Mouse (Mus musculus): ENCODE data around the gene Sit1. TPM values are rescaled to one million over a fixed set of nuclear protein-coding genes. Genes with fewer than 3 reads are reported as not detected.

The Sit1 gene
- total RNA-seq, 1 experiment from 2014 or later, result not detected

DNA sequence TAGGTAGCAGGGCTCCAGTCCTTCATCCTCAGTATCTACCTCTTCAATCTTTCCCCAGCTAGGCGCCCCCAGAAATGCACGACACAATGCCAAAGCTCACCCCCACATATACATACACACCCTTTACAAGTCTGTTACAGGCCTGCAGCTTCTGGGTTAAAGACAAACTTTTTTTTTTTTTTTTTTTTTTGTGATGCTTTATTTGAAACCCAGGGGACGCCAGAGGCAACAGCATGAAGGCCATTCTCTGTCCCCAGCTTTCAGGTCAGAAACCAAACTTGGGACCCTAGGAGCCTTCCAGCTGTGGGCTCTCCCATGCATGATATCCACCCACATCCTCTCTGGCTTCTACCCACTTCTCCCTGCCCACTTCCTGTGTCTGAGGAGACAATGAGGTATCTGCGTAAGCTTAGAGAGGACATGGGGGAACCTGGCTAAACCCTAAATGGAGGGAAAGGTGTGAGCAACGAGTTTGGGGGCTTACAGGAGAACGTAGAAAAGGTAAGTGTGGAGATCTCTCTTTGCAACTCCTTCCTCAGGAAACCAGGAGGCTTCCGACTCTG lies 1.6 kb downstream of the Sit1 start:
- ATAC-seq (replicated peaks in 1 of 2; ENCODE audit: insufficient read depth in 1 of 2, low FRiP score in 2 of 2, low TSS enrichment in 1 of 2, low read depth in 1 of 2, poor library complexity in 2 of 2, severe bottlenecking in 2 of 2), result peak in 1 of 2 experiments; percentile 15; a peak in 1 of 4 replicates

DNA sequence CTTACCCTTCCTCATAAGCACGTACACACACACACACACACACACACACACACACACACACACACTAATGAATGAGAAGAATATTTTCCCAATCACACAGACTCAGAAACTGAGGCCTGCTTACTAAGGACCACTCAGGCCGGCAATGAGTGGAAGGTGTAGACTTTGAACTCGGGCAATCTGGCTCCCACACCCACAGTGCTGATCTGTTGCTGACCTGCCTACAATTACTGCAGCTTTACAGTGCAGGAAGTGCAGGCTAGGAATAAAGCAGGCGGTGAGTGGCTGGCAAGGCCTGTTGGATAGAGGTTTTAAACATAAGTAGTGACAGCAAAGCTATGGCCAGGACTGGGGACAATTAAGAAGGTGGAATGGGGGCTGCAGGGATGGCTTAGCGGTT lies 2.5 kb downstream of the Sit1 start:
- ATAC-seq (replicated peaks in 1 of 2; ENCODE audit: insufficient read depth in 1 of 2, low FRiP score in 2 of 2, low TSS enrichment in 1 of 2, low read depth in 1 of 2, poor library complexity in 2 of 2, severe bottlenecking in 2 of 2), result no peak

DNA sequence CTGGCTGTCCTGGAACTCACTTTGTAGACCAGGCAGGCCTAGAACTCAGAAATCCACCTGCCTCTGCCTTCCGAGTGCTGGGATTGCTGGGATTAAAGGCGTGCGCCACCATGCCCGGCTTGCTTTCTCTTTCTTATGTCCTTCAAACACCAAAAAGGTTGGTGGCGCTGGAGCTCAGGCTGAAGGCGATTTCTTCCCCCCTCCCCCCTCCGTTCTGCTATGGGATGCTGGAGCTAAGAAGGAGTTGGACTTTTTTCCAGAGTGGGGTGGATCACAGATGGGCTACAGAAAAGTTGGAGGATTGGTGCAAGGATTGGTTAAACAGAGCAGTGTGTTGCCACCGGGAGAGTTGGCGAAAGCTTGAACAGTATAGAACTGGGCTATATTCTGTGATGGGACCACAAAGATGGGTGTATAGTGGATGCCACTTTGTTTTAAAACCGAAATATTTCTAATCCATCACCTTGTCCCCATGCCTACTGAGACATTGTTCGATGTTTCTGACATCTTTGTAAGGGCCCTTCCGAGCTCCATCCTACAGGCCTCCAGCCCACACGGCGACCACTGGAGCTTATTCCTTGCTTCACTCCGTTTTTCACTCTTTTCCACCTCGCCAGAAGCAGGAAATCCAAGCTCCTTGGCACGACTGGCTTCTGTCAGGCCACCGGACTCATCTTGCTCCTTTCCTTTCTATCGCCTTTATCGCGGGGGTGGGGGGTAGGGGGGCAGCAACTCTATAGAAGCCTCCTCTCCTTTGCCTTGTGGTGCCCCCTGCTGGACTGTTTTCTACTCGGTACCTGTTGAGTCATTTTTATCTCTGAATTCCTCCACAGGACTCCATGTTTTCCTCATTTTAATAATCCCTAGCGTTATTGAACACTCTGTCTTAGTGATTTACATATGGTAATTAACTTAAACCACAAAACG lies 4.4 kb downstream of the Sit1 start:
- ATAC-seq (replicated peaks in 1 of 2; ENCODE audit: insufficient read depth in 1 of 2, low FRiP score in 2 of 2, low TSS enrichment in 1 of 2, low read depth in 1 of 2, poor library complexity in 2 of 2, severe bottlenecking in 2 of 2), result no peak; a peak in 1 of 4 replicates

DNA sequence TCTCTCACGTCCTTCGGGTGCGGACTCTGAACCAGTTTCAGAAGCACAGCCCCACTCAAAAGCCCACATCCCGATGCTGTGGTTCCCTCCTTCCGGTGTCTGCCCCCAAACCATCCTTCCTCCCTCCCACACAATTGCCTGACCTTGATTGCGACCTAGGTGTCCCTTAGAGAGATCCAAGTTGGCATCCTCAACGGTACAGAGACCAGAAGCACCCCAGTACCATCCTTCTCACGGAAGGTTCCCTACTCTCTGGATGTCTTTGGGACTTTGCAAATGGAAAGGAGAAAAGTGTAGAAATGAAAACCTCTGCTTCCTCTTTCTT lies 5.0 kb downstream of the Sit1 start:
- ATAC-seq (replicated peaks in 1 of 2; ENCODE audit: insufficient read depth in 1 of 2, low FRiP score in 2 of 2, low TSS enrichment in 1 of 2, low read depth in 1 of 2, poor library complexity in 2 of 2, severe bottlenecking in 2 of 2), result peak in 1 of 2 experiments; percentile 24; a peak in 1 of 4 replicates

DNA sequence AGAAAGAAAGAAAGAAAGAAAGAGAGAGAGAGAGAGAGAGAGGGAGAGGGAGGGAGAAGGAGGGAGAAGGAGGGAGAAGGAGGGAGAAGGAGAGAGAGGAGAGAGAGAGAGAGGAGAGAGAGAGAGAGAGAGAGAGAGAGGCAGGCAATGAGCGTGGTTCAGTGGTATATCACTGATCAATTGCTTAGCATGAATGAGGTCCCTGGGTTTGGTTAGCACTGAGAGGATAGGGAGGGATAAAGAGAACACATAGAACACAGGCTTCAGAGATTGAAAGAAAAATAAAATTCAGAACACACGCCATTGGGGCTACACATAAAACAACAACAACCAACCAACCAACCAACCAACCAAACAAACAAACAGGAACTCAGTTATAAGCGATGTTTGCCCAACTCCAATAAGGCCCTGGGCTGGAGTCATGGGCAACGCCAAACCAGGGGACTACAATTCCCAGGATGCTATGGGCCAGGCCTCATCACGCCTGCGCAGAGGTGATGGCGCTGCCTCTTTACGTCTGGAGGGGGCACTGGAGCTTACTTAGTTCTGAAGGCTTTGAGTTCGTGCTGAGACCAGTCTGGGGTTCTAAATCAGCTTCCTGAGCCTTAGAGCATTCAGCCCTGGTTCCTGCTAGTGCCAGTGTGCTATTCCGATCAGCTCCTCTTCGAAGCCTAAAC lies 5.5 kb downstream of the Sit1 start:
- peak; percentile 88 to 96 for ATAC-seq (replicated peaks in 1 of 2; ENCODE audit: insufficient read depth in 1 of 2, low FRiP score in 2 of 2, low TSS enrichment in 1 of 2, low read depth in 1 of 2, poor library complexity in 2 of 2, severe bottlenecking in 2 of 2)

DNA sequence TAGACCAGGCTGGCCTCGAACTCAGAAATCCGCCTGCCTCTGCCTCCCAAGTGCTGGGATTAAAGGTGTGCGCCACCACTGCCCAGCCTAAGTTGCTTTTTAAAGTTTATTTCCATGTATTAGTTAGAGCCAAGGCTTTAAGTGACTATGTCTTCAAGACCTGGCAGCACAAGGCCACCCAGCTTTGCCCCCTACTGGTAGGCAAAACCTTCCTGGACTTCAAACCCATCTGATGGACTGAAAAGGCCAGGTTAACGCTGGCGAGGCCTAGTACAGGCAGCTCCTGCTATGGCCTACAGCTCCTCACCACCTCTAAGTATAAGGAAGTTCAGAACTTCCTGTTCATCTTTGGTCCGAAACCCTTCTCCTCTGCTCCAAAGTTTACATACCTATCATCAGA lies 6.9 kb downstream of the Sit1 start:
- ATAC-seq (replicated peaks in 1 of 2; ENCODE audit: insufficient read depth in 1 of 2, low FRiP score in 2 of 2, low TSS enrichment in 1 of 2, low read depth in 1 of 2, poor library complexity in 2 of 2, severe bottlenecking in 2 of 2), result peak; percentile 22 to 23; a peak in 1 of 4 replicates

DNA sequence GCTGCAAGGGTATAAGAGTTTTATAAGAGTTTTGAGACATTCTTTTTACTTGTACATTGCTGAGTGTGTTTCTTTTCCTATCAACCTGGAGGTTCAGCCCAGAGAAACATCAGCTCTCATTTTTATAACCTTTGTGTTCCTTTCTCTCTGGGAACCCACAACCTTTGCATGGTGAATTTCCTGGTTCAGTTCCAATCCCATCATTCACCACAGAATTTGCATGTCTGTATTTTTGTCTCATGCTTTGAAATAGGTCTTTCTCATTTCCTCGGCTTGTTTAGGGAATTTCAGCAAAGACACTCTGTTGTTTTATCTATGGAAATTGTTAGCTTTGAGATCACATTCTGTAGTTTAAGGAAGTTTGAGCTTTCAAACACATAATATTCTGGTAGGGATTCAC lies 9.9 kb downstream of the Sit1 start:
- no peak for ATAC-seq (replicated peaks in 1 of 2; ENCODE audit: insufficient read depth in 1 of 2, low FRiP score in 2 of 2, low TSS enrichment in 1 of 2, low read depth in 1 of 2, poor library complexity in 2 of 2, severe bottlenecking in 2 of 2)

DNA sequence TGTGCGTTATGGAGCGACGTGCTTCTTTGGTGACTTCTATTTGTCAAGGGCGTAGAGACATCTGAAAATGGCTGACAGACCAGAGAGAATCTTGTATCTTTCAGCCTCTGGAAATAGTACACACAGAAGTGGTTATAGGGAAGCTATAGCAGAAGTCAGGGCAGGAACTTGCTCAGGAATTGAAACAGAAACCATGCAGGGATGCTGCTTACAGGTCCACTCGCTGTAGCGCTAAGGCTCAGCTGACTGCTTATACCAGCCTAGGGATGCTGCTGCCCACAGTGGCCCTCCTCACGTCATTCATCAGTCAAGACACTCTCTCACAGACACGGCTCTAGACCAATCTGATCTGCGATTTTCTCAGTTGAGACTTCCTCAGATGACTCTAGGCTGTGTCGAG lies 13.2 kb downstream of the Sit1 start:
- ATAC-seq (replicated peaks in 1 of 2; ENCODE audit: insufficient read depth in 1 of 2, low FRiP score in 2 of 2, low TSS enrichment in 1 of 2, low read depth in 1 of 2, poor library complexity in 2 of 2, severe bottlenecking in 2 of 2), result no peak

DNA sequence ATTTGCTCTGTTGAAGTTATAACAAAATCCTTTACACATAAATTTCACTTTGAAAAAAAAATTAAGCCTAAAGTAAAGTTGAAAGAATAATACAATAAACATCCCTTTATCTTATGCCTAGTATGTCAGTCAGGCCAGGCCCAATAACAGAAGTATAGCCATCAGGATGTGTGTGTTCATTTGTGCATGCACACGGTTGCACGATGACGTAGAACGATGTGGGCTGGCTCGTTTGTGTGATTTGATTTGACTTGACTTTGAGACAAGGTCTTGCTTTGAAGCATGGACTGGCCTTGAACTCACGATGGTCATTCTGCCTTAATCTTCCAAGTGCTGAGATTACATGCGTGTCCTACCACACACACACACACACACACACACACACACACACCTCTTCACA lies 16.7 kb downstream of the Sit1 start:
- no peak for ATAC-seq (replicated peaks in 1 of 2; ENCODE audit: insufficient read depth in 1 of 2, low FRiP score in 2 of 2, low TSS enrichment in 1 of 2, low read depth in 1 of 2, poor library complexity in 2 of 2, severe bottlenecking in 2 of 2)

DNA sequence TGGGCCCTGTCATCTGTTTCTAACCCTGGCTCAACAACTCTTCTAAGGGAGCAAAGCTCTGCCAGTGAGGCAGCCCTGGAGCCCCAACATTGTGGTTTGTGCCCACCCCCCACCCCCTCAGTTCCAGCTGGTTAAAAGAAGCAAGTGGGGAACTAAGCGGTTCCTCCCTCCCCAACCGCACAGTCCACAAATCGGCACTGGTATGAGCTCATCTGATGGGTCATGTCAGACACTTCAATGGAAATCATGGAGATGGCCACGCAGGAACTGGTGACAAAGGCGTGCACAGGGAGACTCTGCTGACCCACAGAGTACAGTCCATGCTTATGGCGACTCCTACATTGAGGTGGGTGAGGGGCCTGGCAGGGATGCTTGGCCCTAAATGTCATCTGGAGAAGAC lies 17.6 kb downstream of the Sit1 start:
- peak; percentile 25 to 49; a peak in 3 of 4 replicates for ATAC-seq (replicated peaks in 1 of 2; ENCODE audit: insufficient read depth in 1 of 2, low FRiP score in 2 of 2, low TSS enrichment in 1 of 2, low read depth in 1 of 2, poor library complexity in 2 of 2, severe bottlenecking in 2 of 2)

DNA sequence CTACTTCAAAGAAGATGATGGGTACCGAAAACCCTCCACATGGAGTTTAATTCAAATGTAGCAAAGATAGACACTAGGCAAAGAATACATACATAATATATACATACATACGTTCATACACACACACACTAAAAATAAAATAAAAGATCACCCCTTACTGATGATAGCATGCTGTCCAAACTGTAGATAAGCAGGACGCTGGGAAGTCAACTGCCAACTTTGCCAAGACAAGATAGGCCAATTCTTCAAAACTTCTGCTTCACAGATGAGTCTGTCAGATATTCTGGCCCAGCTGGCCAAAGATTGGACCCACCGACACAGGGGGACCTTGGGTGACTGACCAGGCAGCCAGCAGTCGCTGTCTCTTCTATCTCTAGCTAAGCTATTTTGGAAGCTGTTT lies 20.4 kb downstream of the Sit1 start:
- no peak for ATAC-seq (replicated peaks in 1 of 2; ENCODE audit: insufficient read depth in 1 of 2, low FRiP score in 2 of 2, low TSS enrichment in 1 of 2, low read depth in 1 of 2, poor library complexity in 2 of 2, severe bottlenecking in 2 of 2)

DNA sequence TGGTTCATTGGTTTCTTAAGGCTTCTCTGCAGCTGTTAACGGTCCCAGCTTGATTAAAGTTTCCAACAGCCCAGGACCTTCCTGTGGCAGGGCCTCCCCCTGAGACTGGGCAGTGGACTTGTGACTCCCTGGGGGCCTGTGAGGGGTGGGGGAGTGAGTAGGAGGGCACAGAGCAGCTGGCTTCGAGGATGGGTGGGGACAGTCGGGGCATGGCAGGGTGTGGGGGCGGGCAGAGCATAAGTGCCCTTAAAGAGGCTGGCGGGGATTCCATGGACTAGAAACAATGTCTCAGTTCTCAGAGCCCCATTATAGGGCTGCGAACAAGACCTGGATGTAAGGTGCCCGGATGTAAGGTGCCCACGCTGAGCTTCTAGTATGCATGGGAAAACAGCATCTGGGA lies 26.4 kb downstream of the Sit1 start:
- ATAC-seq (replicated peaks in 1 of 2; ENCODE audit: insufficient read depth in 1 of 2, low FRiP score in 2 of 2, low TSS enrichment in 1 of 2, low read depth in 1 of 2, poor library complexity in 2 of 2, severe bottlenecking in 2 of 2), result no peak; a peak in 1 of 4 replicates

DNA sequence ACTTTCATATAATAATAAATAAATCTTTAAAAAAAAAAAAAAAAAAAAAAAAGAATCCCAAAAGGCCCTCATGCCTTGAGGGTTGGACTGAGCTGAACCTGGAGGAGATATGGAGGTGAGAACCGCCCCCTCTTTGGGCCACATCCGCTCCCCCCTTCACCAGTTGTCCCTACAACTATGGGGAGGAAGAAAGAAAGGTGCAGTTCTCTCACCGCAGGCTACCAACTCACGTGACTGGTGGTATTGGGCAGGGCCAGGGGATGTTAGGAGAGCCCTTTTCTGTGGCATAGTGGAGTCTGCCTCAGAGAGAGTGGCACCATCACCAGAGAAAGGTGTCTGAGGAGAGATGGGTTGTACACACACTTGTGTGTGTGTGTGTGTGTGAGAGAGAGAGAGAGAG lies 27.1 kb downstream of the Sit1 start:
- peak; percentile 46 to 52 for ATAC-seq (replicated peaks in 1 of 2; ENCODE audit: insufficient read depth in 1 of 2, low FRiP score in 2 of 2, low TSS enrichment in 1 of 2, low read depth in 1 of 2, poor library complexity in 2 of 2, severe bottlenecking in 2 of 2)

DNA sequence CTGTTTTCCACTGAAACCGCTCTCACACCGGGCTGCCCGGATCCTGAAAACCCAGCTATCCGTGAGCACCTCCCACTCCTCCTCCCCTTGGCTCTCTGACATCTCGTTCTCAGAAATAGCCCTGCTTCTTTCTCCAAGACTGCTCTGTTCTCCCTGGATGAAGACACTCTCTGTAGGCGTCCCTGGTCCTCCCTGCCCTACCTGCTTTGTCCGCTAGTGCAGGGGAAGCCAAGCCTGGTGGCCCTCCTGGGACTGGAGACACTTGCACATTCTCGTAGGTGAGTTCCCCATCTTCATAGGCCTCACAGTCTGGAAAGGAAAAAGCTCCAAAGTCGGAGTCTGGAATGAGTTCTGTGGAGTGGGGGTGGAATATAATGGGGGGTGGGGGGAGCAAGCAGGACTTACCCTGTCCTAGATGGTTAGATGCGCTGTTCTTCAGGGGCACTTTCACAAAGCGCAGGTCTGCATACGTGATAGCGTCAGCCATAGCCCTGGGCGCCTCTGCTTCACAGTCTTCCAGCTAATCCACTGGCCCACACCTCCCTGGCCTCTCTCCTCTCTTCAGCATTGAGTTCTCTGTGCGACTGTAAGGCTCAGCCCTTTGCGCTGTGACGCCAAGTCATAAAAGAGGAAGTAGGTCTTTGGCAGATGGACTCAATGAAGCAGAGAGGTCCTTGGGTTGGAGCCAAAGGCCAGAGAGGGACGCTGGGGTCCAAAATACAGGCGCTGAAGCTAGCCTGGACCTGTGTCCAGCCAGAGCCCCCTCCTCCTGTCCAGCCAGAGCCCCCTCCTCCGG lies 29.3 kb downstream of the Sit1 start, which contains the start of gene Cd72:
Gene Cd72, minus strand, starts transcription at position 588 of the 796 bp plus-strand sequence.
- peak; percentile 74 to 79 for ATAC-seq (replicated peaks in 1 of 2; ENCODE audit: insufficient read depth in 1 of 2, low FRiP score in 2 of 2, low TSS enrichment in 1 of 2, low read depth in 1 of 2, poor library complexity in 2 of 2, severe bottlenecking in 2 of 2)

DNA sequence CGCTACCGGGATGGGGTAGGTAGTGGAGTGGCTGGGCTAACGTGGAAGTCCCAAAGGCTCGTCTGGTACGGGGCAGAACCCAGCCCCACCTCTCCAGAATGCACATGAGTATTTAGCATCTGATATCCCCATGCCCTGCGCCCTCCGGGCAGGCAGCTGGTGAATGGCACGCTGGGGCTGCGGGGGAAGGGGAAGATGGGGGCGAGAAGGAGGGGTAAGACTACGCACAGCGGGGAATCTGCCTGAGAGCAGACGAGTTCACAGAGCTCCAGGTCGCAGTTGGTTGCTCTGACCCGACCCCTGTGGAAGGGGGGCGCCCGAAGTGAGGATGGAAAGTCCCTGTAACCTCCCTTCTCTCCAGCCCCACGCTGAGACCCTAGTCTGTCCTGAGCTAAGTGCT lies 30.1 kb downstream of the Sit1 start:
- no peak for ATAC-seq (replicated peaks in 1 of 2; ENCODE audit: insufficient read depth in 1 of 2, low FRiP score in 2 of 2, low TSS enrichment in 1 of 2, low read depth in 1 of 2, poor library complexity in 2 of 2, severe bottlenecking in 2 of 2)

DNA sequence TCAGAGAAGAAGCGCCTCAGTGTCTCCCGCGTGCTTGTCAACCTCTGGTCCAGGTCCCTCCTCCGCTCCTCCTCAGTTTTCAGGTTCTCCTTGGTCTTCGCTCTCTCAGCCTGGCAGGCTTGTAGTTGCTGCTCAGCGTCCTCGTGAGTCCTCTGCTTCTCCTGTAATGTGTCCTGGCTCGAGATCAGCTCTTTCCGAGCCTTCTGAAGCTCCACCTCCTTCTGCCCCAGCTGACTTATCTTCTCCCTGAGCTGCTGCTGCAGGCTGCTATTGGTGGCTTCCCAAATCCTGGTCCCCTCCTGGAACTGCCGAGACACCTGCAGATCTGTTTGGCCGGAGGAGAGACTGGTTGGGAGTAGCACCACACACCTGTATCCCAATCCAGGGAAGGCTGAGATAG lies 31.2 kb downstream of the Sit1 start:
- ATAC-seq (replicated peaks in 1 of 2; ENCODE audit: insufficient read depth in 1 of 2, low FRiP score in 2 of 2, low TSS enrichment in 1 of 2, low read depth in 1 of 2, poor library complexity in 2 of 2, severe bottlenecking in 2 of 2), result no peak

DNA sequence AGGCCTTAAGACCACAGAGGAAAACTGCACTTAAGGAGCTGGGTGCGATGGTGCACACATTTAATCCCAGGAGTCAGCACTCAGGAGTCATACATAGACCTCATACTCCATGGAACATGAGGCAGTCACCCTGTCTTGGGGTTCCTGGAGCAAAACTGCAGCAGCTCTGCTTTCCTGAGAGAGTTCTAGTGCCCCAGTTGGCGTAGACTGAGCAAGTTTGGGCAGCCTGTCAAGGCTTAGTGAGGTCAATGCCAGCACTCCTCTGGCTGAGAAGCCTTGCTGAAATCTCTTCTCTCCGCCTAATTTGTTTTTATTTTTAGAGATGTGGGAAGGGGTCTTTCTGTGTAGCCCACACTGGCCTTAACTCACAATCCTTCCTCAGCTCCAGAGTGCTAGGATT lies 35.0 kb downstream of the Sit1 start:
- ATAC-seq (replicated peaks in 1 of 2; ENCODE audit: insufficient read depth in 1 of 2, low FRiP score in 2 of 2, low TSS enrichment in 1 of 2, low read depth in 1 of 2, poor library complexity in 2 of 2, severe bottlenecking in 2 of 2), result no peak

DNA sequence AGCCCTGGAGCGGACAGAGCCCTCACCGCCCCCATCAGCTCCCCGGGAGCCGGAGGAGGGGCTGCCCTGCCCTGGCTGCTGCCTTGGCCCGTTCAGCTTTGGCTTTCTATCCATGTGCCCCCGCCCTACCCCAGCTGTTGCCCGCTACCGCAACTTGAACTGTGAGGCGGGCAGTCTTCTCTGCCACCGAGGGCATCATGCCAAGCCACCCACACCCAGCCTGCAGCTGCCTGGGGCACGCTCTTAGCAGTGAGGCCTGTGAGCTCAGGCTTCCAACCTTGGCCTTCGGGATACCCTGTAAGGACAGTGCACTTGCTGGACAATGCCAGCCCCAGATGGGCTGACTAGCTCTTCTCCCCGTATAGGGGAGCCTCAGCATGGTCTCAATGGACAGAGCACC lies 36.3 kb downstream of the Sit1 start:
- no peak for ATAC-seq (replicated peaks in 1 of 2; ENCODE audit: insufficient read depth in 1 of 2, low FRiP score in 2 of 2, low TSS enrichment in 1 of 2, low read depth in 1 of 2, poor library complexity in 2 of 2, severe bottlenecking in 2 of 2)
